Mouse (Mus musculus): ENCODE results near the gene Snrpd3.
"Not testable (repeated sequence)": the region's sequence is repeated elsewhere in the genome, so short reads cannot be mapped to it uniquely, and the experiment has no call there.

Snrpd3 gene

DNA sequence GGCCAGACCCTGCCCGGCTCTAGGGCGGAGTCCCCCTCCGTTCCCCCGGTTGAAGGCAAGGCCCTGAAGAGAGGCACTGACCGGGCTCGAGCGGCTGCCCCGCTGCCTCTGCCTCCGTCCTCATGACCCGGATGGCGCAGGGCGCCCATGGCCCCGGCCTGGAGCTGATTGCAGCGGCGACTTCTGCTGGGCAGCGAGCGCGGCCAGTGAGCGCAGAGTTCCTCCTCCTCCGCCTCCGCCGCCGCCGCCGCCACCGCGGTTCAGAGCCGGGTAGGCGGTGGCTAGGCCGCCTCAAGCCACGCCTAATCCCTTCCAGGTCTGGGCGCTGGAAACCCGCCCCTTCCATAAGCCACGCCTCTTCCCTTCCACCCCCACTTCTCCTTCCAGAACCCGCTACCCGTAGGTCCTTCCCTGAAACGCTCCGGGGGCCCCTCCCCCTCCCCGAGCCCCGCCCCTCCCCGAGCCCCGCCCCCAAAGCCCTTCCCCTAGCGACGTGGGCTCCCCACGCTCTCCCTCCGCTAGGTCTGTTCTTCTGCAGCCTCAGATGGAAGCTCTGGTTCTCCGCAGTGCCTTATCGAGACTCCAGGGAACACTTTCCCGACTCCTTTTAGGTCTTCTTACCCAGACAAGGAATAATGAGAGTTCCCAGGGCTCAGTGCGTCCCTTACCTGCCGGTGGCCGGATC lies at the start of gene Snrpd3:
TSS of gene Snrpd3 (plus strand) at position 479 of the 685 bp plus-strand sequence.
- DNase-seq (ENCODE audit: extremely low read depth, low read depth, low spot score): no peak

DNA sequence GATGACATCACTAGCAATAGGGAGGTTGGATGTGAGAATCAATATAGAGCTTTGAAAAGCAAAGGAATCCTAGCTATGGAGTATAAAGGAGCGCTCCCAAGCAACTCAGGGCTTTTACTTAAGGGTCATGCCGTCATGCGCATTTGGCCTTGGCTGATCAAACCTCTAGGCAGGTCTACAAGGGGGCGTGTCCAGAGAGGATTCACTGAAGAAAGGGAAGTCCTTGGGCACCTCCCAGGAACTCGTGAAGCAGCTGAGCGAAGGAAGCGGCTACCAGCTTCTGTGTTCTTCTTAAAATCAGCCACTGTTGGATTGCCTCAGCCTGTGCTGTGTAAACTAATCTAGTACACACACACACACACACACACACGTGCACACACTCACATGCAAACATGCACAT lies 43.9 kb upstream of the Snrpd3 start:
- no peak for DNase-seq (ENCODE audit: extremely low read depth, low read depth, low spot score)

DNA sequence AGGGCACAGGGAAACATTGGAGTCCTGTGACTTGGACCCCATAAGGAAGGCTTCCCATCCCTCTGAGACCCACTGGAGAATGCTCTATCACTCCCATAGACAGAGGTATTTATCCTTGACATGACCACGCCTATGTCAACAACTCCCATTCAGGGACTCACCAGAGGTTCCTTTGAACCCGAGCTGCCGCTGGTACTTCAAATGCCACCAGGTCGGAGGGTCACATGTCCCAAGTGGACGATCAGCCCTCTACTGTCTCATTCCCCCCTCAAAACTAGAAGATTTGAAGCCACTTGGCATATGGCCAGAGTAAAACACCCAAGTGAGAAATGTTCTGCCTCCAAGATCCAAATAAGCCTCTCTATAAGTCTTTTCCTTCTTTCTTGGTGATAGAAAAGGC lies 42.8 kb upstream of the Snrpd3 start:
- no peak for DNase-seq (ENCODE audit: extremely low read depth, low read depth, low spot score)

DNA sequence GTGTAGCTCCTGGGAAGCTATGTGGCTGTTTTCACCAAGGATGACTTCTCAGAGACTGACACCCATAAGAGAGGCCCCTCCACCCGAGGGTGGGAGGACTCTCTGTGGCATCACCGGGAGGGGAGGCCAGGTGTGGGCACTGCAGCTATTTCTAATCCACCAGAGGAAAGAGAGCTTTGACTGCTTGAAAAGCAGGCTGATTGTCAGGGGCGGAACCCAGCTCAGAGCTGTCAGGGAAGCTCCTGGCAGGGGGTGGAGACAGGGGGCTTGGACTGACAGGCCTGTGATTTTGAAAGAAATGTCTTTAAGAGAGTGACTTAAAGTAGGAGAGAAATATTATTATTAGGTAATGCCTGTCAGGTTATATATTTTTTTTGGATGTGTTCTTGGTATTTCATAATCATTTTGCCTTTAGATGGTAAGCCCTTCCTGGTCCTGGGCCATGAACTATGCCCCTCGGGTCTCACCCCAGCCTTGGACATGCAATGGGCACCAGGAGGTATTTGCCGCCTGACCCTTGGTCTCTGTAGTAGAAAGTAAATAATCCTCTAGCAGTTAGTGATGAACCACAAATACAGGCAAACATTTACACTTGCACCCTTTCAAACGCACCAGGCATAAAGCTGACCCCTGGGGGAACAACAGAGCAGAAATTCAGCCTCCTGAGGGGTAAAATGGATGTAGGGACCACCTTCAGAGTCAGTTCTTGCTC lies 42.1 kb upstream of the Snrpd3 start:
- DNase-seq (ENCODE audit: extremely low read depth, low read depth, low spot score): not testable (repeated sequence)

GRCm38 (mm10) chr10:75477034-75477433 lies 40.3 kb upstream of the Snrpd3 start:
- no peak for DNase-seq (ENCODE audit: extremely low read depth, low read depth, low spot score)

DNA sequence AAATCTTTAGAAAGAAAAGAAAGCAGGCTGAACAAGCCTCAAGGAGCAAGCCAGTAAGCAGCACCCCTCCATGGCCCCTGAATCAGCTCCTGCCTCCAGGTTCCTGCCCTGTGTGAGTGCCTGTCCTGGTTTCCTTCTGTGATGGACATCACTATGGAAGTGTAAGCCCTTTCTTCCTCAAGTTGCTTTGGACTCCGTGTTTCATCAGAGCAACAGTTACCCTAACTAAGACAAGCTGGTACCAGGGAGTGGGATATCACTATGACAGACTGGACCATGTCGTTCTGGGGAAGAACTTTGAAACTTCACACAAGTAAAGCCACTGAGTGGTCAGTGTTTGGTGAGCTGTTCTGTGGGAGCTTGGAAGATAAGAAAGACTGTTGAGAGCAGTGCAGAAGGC lies 37.4 kb upstream of the Snrpd3 start:
- no peak for DNase-seq (ENCODE audit: extremely low read depth, low read depth, low spot score)

GRCm38 (mm10) chr10:75481703-75482102 lies 35.6 kb upstream of the Snrpd3 start:
- no peak for DNase-seq (ENCODE audit: extremely low read depth, low read depth, low spot score)

DNA sequence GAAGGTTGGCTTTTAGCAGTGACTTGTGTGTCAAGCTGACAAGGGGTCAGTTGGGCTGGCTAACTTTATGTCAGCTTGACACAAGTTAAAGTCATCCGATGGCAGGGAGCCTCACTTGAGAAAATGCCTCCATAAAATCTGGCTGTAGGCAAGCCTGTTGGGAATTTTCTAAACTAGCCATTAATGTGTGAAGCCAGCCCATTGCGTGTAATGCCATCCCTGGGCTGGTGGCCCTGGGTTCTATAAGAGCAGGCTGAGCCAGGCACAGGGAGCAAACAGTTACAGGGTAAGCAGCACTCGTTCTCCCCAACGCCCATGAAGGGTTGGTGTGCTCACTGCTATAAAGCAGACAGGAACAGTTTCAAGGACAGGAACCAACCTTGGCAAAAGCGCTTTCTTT lies 35.1 kb upstream of the Snrpd3 start:
- DNase-seq (ENCODE audit: extremely low read depth, low read depth, low spot score): no peak

DNA sequence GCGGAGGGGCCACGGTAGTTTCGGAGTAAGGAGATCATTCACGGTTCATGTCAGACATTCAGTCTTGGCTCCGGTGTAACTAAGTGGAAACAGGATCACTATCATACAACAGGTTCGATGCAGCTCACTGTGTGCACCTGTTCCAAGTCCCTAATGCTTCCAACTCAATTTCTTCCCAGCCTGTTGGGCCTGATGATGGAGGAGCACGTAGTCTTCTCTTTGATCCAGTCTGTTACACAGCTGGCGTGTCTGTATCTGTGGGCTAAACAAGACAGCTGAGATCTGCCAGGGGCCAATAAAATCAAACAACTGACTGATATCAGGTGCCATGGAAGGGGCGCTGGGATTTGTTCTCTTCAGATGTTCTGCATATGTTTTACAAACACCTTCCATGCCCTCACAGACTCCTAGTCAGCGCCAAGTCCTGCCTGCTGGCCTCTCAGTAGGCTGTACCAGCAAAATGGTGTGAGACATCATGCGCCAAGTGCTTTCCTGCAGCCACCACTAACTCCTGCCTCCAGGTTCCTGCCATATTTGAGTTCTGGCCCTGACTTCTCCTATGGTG lies 34.4 kb upstream of the Snrpd3 start:
- no peak for DNase-seq (ENCODE audit: extremely low read depth, low read depth, low spot score)

DNA sequence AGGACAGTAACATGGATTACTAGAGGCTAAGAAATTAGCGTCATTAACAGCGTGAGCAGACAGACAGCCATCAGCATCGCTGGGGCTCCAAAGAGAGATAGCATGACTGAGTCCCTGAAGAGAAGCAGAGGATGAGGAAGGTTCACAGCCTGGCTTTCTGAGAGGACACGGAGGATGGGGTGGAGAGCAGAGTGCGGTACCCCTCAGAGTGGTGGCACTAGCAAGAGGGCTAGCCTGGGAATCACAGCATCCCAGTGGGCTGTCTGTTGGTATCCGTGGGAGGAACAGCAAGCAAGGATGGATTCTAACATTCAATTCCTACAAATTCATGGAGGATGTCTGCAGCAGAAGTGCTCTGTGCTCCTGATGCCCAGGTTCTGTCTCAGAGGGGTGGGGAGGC lies 33.3 kb upstream of the Snrpd3 start:
- DNase-seq (ENCODE audit: extremely low read depth, low read depth, low spot score): no peak

GRCm38 (mm10) chr10:75484767-75485166 lies 32.6 kb upstream of the Snrpd3 start:
- no peak for DNase-seq (ENCODE audit: extremely low read depth, low read depth, low spot score)

DNA sequence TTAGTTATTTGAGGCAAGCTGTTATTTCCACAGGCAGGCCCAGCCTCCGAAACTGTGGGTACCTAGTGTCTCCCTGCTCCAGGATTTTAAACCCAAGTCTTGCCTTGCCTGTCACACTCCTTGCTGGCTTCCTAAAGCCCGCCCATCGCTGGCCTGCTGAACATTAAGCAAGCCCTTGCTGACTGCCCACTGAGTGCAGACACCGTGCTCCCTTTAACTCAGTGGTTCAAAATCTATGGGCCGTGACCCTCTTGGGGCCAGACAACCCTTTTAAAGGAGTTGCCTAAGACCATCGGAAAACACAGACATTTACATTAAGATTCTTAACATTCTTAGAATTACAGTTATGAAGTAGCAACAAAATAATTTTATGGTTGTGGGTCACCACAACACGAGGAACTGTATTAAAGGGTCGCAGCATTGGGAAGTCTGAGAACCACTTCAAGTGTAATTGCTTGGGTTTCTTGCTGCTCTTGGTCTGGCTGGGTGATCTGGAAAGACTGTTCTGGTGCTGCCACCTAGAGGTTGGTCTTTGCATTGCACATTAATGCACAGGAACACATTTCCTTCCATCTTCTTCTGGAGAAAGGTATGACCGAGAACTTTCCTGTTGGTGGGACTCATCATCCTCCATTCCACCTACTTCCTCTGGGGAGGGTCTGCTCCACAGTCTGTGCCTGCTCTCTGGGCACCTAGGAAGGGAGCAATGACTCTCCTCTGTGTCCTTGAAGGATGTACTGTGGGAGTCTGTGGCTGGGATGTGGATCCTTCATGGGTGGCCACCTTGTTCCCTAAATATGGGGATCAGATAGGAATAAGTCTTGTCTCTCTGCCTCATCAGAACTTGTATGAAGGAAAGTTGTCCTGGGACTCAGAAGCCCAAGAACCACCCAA lies 31.0 kb upstream of the Snrpd3 start:
- no peak for DNase-seq (ENCODE audit: extremely low read depth, low read depth, low spot score)

- no peak for DNase-seq (ENCODE audit: extremely low read depth, low read depth, low spot score)
Observed at GRCm38 (mm10) chr10:75487131-75487530, 30.2 kb upstream of the Snrpd3 start.

- DNase-seq (ENCODE audit: extremely low read depth, low read depth, low spot score): no peak
Observed at GRCm38 (mm10) chr10:75489522-75489921, 27.8 kb upstream of the Snrpd3 start.

DNA sequence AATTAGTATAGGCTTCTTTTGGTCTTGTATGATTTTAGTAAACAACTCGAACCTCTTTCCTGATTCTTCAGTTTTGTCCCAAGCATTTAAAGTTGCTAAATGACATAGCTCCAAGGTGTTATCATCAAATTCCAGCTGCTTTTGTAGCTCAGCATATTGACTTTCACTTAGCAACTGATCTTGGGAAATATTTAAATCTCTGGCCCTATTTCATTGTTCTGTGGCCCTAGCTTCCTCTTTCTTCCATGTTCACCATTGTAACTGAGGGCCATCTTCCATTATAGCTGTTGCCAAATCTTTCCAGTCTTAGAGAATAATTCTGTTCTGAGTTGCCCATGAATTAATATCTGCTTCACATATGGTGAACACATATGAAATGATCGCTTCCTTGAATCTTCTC lies 26.6 kb upstream of the Snrpd3 start:
- no peak for DNase-seq (ENCODE audit: extremely low read depth, low read depth, low spot score)

DNA sequence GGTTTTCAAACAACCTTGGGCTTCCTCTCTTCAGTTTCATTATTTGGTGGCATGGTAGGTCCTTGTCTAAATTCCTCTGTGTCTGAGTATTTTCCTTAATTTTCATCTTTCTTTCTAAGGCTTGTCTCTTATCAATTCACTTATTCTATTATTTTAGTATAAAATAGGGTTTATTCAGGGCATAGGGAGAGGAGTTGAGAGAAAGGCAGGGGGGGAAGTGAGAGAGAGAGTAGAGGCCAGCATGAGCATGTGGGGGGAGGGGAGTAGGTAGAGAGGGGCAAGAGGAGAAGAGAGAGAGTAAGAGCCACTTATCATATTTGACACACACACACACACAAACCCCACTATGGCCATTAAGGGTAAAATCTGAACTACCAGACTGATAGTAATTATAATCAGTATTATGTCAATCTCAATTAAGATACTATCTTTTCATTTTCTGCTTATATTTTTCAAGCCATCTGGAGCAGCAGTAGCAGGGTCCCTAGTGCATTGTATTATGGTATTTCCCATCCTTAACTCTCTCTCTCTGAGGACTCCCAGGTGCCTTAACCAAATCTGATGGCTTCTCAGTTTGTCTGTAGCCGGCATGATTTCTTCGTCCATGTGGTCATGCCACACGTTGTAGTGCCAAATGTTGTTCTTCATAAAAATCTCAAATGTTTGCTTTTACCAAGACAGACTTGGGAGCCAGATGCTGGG lies 26.0 kb upstream of the Snrpd3 start:
- no peak for DNase-seq (ENCODE audit: extremely low read depth, low read depth, low spot score)

DNA sequence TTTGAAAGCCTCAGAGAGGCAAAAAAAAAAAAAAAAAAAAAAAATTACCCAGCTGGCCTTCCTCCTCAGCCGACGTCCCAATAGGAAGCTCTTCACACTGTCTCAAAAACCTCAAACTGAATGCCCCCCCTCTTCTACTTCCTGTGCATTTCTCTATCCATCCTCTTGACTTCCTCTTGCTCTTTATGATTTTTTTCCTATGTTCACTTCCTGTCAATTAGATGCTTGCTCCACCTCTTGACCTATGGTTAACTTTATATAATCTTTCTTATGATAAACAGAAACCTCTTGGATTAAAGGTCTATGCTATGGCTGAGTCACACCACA lies 25.5 kb upstream of the Snrpd3 start:
- no peak for DNase-seq (ENCODE audit: extremely low read depth, low read depth, low spot score)

GRCm38 (mm10) chr10:75495304-75495703 lies 22.0 kb upstream of the Snrpd3 start:
- DNase-seq (ENCODE audit: extremely low read depth, low read depth, low spot score): no peak

DNA sequence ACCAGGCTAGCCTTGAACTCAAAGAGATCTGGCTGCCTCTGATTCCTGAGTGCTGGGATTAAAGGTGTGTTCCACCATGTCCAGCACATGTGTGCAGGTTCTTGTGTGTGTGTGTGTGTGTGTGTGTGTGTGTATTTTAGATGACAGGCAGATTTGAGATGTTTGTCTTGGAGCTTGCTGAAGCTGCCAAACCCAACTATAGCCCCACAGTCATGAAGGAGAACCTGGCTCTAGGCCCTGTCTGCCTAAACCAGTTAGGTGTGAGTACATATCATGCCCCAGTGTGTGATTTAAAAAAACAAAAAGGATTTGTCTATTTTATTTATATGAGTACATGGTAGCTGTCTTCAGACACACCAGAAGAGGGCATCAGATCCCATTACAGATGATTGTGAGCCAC lies 21.4 kb upstream of the Snrpd3 start:
- no peak for DNase-seq (ENCODE audit: extremely low read depth, low read depth, low spot score)

- DNase-seq (ENCODE audit: extremely low read depth, low read depth, low spot score): not testable (repeated sequence)
Observed at GRCm38 (mm10) chr10:75499214-75499613, 18.1 kb upstream of the Snrpd3 start.

DNA sequence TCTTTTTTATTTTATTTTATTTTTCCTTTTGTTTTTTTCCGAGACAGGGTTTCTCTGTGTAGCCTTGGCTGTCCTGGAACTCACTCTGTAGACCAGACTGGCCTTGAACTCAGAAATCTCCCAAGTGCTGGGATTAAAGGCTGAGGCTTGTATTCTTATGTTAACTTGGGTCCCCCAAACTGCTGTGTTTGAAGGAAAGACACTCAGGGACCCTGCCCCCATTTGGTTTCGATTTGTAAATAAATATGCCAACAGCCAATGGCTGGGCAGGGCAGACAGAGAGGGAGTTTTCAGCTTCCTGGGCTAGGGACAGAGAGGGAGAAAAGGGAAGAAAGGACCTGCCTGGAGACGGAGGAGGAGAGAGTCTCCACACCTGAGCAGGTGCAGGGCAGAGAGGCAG lies 17.6 kb upstream of the Snrpd3 start:
- no peak for DNase-seq (ENCODE audit: extremely low read depth, low read depth, low spot score)
